In genomic region chr9:110304516-110304915, GRCm38 (mm10) we compare ENCODE assay signal across 8 mouse cellular contexts. TPM values are rescaled to one million over a fixed set of nuclear protein-coding genes. Genes with fewer than 3 reads are reported as not detected.
DNase-seq lines count a peak whose midpoint lies in the region; ATAC-seq and TF ChIP-seq lines count a peak whose summit lies in the region.

No protein-coding gene starts in this region.

- WGBS in heart, embryonic 12.5 days = 10% methylated on average over 4 of the region's 4 CpGs
- WGBS in forebrain, embryonic 11.5 days = 6% methylated on average over 4 of the region's 4 CpGs
- 2% methylated on average over 4 of the region's 4 CpGs for WGBS in midbrain, embryonic 14.5 days

- no peaks in the 10 kb centered on the region for H3K27me3 ChIP-seq in heart, embryonic 12.5 days (replicated peaks)
- no peaks in the 10 kb centered on the region for H3K27me3 ChIP-seq in MEL (ENCODE audit: control insufficient read depth in 1 of 2, insufficient read depth in 2 of 2, low read length in 2 of 2)
- H3K27me3 ChIP-seq in forebrain, embryonic 11.5 days (ENCODE audit: control insufficient read depth, insufficient read depth, low read length) = no peaks in the 10 kb centered on the region
- no peaks in the 10 kb centered on the region for H3K27me3 ChIP-seq in midbrain, embryonic 14.5 days (ENCODE audit: control insufficient read depth, insufficient read depth, low read length)

- TF ChIP-seq CTCF in MEL (IDR thresholded peaks at IDR 0.05 in 2 of 3, conservative IDR thresholded peaks at IDR 0.05 in 1 of 3; ENCODE audit: control insufficient read depth in 1 of 3, insufficient read depth in 1 of 3, low read depth in 2 of 3, low read length in 3 of 3, poor library complexity in 1 of 3, severe bottlenecking in 1 of 3) = peak; percentile 38 to 70 (median 56)

- ATAC-seq in heart, embryonic 12.5 days (ENCODE audit: insufficient number of reproducible peaks, low FRiP score) = no peak
- peak; percentile 51 for ATAC-seq in forebrain, embryonic 11.5 days (replicated peaks; ENCODE audit: low FRiP score)
- peak; percentile 35; the same call in 1 of the 2 replicates for ATAC-seq in midbrain, embryonic 14.5 days (ENCODE audit: low FRiP score, low TSS enrichment)

- peaks cover 8% of the 10 kb centered on the region for H3K79me2 ChIP-seq in MEL (ENCODE audit: control insufficient read depth, insufficient read depth, low read length, poor library complexity)

- peak overlapping the region; percentile 90 for H3K27ac ChIP-seq in heart, embryonic 12.5 days (ENCODE audit: poor library complexity, severe bottlenecking)
- H3K27ac ChIP-seq in MEL (ENCODE audit: control insufficient read depth, low read depth, low read length) = peak overlapping the region; percentile 70
- peak overlapping the region; percentile 89 for H3K27ac ChIP-seq in forebrain, embryonic 11.5 days (ENCODE audit: low read depth, low read length)
- H3K27ac ChIP-seq in midbrain, embryonic 14.5 days (replicated peaks; ENCODE audit: low read depth, low read length) = peak overlapping the region; percentile 95

- peak overlapping the region; percentile 61 for H3K4me3 ChIP-seq in heart, embryonic 12.5 days
- H3K4me3 ChIP-seq in MEL (ENCODE audit: control insufficient read depth in 1 of 2, insufficient read depth in 1 of 2, low read depth in 2 of 2, low read length in 2 of 2) = peak overlapping the region; percentile 57 to 72
- peak overlapping the region; percentile 53 for H3K4me3 ChIP-seq in forebrain, embryonic 11.5 days (ENCODE audit: low read depth, low read length)
- H3K4me3 ChIP-seq in midbrain, embryonic 14.5 days (replicated peaks; ENCODE audit: low read depth, low read length) = peak overlapping the region; percentile 59

- peak; percentile 3; the same call in 1 of the 2 replicates for TF ChIP-seq RAD21 in MEL (IDR thresholded peaks at IDR 0.05; ENCODE audit: low read depth, low read length)

- no peaks in the 10 kb centered on the region for H3K36me3 ChIP-seq in heart, embryonic 12.5 days
- peaks cover 0 to 3% of the 10 kb centered on the region in 2 experiments; a peak in 2 of 4 replicates for H3K36me3 ChIP-seq in MEL (ENCODE audit: control insufficient read depth in 1 of 2, insufficient read depth in 2 of 2, low read length in 2 of 2)
- no peaks in the 10 kb centered on the region for H3K36me3 ChIP-seq in forebrain, embryonic 11.5 days (ENCODE audit: control insufficient read depth, insufficient read depth, low read length)
- 0 out of 2 replicates have a peak, but pooled peaks cover 6% of the 10 kb centered on the region for H3K36me3 ChIP-seq in midbrain, embryonic 14.5 days (ENCODE audit: control insufficient read depth, insufficient read depth, low read length)

- H3K9me3 ChIP-seq in heart, embryonic 12.5 days (replicated peaks) = peaks cover 16% of the 10 kb centered on the region
- H3K9me3 ChIP-seq in MEL (replicated peaks; ENCODE audit: insufficient read depth, low read length) = no peaks in the 10 kb centered on the region
- no peaks in the 10 kb centered on the region for H3K9me3 ChIP-seq in forebrain, embryonic 11.5 days (ENCODE audit: control insufficient read depth, low read length)
- H3K9me3 ChIP-seq in midbrain, embryonic 14.5 days (ENCODE audit: control insufficient read depth, low read length) = no peaks in the 10 kb centered on the region

- H3K4me2 ChIP-seq in heart, embryonic 12.5 days = peak overlapping the region; percentile 76
- peak overlapping the region; percentile 70 for H3K4me2 ChIP-seq in forebrain, embryonic 11.5 days (ENCODE audit: low read depth, low read length, severe bottlenecking)
- H3K4me2 ChIP-seq in midbrain, embryonic 14.5 days (ENCODE audit: low read length) = peak overlapping the region; percentile 81

- no peak for TF ChIP-seq POLR2A in MEL (IDR thresholded peaks at IDR 0.05; ENCODE audit: control insufficient read depth in 1 of 2, insufficient read depth in 1 of 2, low read depth in 1 of 2, low read length in 2 of 2, poor library complexity in 1 of 2)

- H3K4me1 ChIP-seq in heart, embryonic 12.5 days (replicated peaks) = peaks cover 6% of the 10 kb centered on the region
- H3K4me1 ChIP-seq in MEL (ENCODE audit: control insufficient read depth in 1 of 2, insufficient read depth in 2 of 2, low read length in 2 of 2) = peaks cover 3 to 10% of the 10 kb centered on the region in 2 experiments
- no peaks in the 10 kb centered on the region; the same call in 1 of the 2 replicates for H3K4me1 ChIP-seq in forebrain, embryonic 11.5 days (replicated peaks; ENCODE audit: control insufficient read depth, insufficient read depth, low read length)
- 0 out of 2 replicates have a peak, but pooled peaks cover 5% of the 10 kb centered on the region for H3K4me1 ChIP-seq in midbrain, embryonic 14.5 days (ENCODE audit: control insufficient read depth, insufficient read depth, low read length)

- no peak for DNase-seq in heart, adult 8-10 months (ENCODE audit: low spot score)
- peak; percentile 81 for DNase-seq in MEL (ENCODE audit: low read depth, low spot score)
- DNase-seq in forebrain, embryonic 11.5 days (ENCODE audit: low spot score) = peak; percentile 71
- peak; percentile 34 to 65 for DNase-seq in kidney, postnatal 4 days
- DNase-seq in midbrain, embryonic 14.5 days = peak; percentile 72
- no peak for DNase-seq in T-cell, adult 2 months (ENCODE audit: low spot score)
- DNase-seq in right cerebral cortex, postnatal 4 days = no peak

- TF ChIP-seq EP300 in MEL (IDR thresholded peaks at IDR 0.05; ENCODE audit: low read depth in 1 of 2, low read length in 2 of 2) = no peak

- H3K9ac ChIP-seq in heart, embryonic 12.5 days = peak overlapping the region; percentile 75
- H3K9ac ChIP-seq in MEL (ENCODE audit: control insufficient read depth, low read depth, low read length, poor library complexity, severe bottlenecking) = peak overlapping the region; percentile 74
- H3K9ac ChIP-seq in forebrain, embryonic 11.5 days (ENCODE audit: low read length) = peak overlapping the region; percentile 56
- H3K9ac ChIP-seq in midbrain, embryonic 14.5 days (replicated peaks; ENCODE audit: low read length) = peak overlapping the region; percentile 78

TF ChIP-seq in MEL, 35 proteins besides CTCF, POLR2A, EP300 and RAD21:
- TF ChIP-seq ZNF384 (IDR thresholded peaks at IDR 0.05; ENCODE audit: low read depth, low read length) = peak; percentile 28; the same call in 1 of the 2 replicates
- no peak for TF ChIP-seq MEF2A (IDR thresholded peaks at IDR 0.05; ENCODE audit: extremely low read depth, insufficient replicate concordance, low read depth, low read length, poor library complexity, severe bottlenecking)
- TF ChIP-seq SMC3 (IDR thresholded peaks at IDR 0.05; ENCODE audit: low read depth, low read length) = peak; percentile 33
TF ChIP-seq in MEL: peak in this region for 2.

RNA-seq across cellular contexts. Expression of gene Elp6, which starts 0.5 kb away (rescaled TPM):
- 13.8 and 15.3 TPM in 2 replicates for polyA plus RNA-seq in heart, embryonic 12.5 days (2016; fragmentation: Nextera tagmentation; extraction: Ambion mirVana)
- total RNA-seq in heart, adult 8-10 months (2022) = 1 to 10 TPM; 2.6 to 3.3 (median 3.1) TPM
- 32.6 and 34.6 TPM in 2 replicates for total RNA-seq in MEL (2012; rRNA removed)
- polyA plus RNA-seq in MEL (2012; ENCODE audit: insufficient read depth in 1 of 2, insufficient read length in 2 of 2, low read depth in 1 of 2, low replicate concordance in 2 of 2, missing spikeins in 1 of 2) = 10 to 100 TPM in 1 of 2 experiments, not detected in 1; 29.6 TPM
- 37.5 and 40.3 TPM in 2 replicates for polyA plus RNA-seq in forebrain, embryonic 11.5 days (2014; fragmentation: Nextera tagmentation; extraction: Ambion mirVana)
- polyA plus RNA-seq in midbrain, embryonic 14.5 days (2014; fragmentation: Nextera tagmentation; extraction: Ambion mirVana) = 43.4 and 43.5 TPM in 2 replicates

RNA-seq across cellular contexts. Expression of gene Scap, which starts 28.6 kb away (rescaled TPM):
- 22.2 and 23.9 TPM in 2 replicates for polyA plus RNA-seq in heart, embryonic 12.5 days (2016; fragmentation: Nextera tagmentation; extraction: Ambion mirVana)
- total RNA-seq in heart, adult 8-10 months (2022) = 10 to 100 TPM; 23.7 to 34.9 (median 29.3) TPM
- 59.0 and 59.4 TPM in 2 replicates for total RNA-seq in MEL (2012; rRNA removed)
- 10 to 100 TPM in 1 of 2 experiments, not detected in 1; 88.8 TPM for polyA plus RNA-seq in MEL (2012; ENCODE audit: insufficient read depth in 1 of 2, insufficient read length in 2 of 2, low read depth in 1 of 2, low replicate concordance in 2 of 2, missing spikeins in 1 of 2)
- polyA plus RNA-seq in forebrain, embryonic 11.5 days (2014; fragmentation: Nextera tagmentation; extraction: Ambion mirVana) = 40.2 and 42.8 TPM in 2 replicates
- polyA plus RNA-seq in midbrain, embryonic 14.5 days (2014; fragmentation: Nextera tagmentation; extraction: Ambion mirVana) = 50.5 and 52.4 TPM in 2 replicates

Comparison
In these comparisons a context has a peak if more than half of its experiments do, and no peak if none do; other contexts are left out.
1. DNase-seq: peak in MEL (single experiment), forebrain, embryonic 11.5 days (single experiment), kidney, postnatal 4 days (2 of 2) and midbrain, embryonic 14.5 days (single experiment); none in heart, adult 8-10 months (single experiment), T-cell, adult 2 months (single experiment) and right cerebral cortex, postnatal 4 days (single experiment).
2. Peak in every context shown above with its lines, with median percentiles within 50 percentile points of each other: H3K27ac ChIP-seq, H3K4me2 ChIP-seq, H3K4me3 ChIP-seq and H3K9ac ChIP-seq.